ENCODE assay signal across 8 mouse cellular contexts in genomic region chr3:153484701-153485100, GRCm38 (mm10).
DNase-seq lines count a peak whose midpoint lies in the region; ATAC-seq and TF ChIP-seq lines count a peak whose summit lies in the region.

No protein-coding gene starts in this region.

- H3K9ac ChIP-seq in hindbrain, embryonic 16.5 days (ENCODE audit: low read depth, low read length), result no peak overlapping the region
- no peak overlapping the region for H3K9ac ChIP-seq in hindbrain, embryonic 12.5 days

- no peaks in the 10 kb centered on the region for H3K36me3 ChIP-seq in hindbrain, embryonic 16.5 days (ENCODE audit: control insufficient read depth, insufficient read depth, low read length)
- no peaks in the 10 kb centered on the region for H3K36me3 ChIP-seq in hindbrain, embryonic 12.5 days

- H3K4me2 ChIP-seq in hindbrain, embryonic 16.5 days (ENCODE audit: low read length), result no peak overlapping the region
- no peak overlapping the region for H3K4me2 ChIP-seq in hindbrain, embryonic 12.5 days (replicated peaks)

- H3K27ac ChIP-seq in hindbrain, embryonic 16.5 days (ENCODE audit: low read depth, low read length), result no peak overlapping the region
- H3K27ac ChIP-seq in hindbrain, embryonic 12.5 days, result no peak overlapping the region
- H3K27ac ChIP-seq in cerebellum, adult 2 months (ENCODE audit: insufficient read depth, low read length), result no peak overlapping the region

- TF ChIP-seq CTCF in cerebellum, adult 2 months (IDR thresholded peaks at IDR 0.05; ENCODE audit: borderline replicate concordance, insufficient read depth, low read depth, low read length), result no peak

- H3K4me1 ChIP-seq in hindbrain, embryonic 16.5 days (ENCODE audit: control insufficient read depth, insufficient read depth, low read depth, low read length), result peaks cover 8% of the 10 kb centered on the region
- H3K4me1 ChIP-seq in hindbrain, embryonic 12.5 days, result peaks cover 8% of the 10 kb centered on the region
- H3K4me1 ChIP-seq in cerebellum, adult 2 months (ENCODE audit: control insufficient read depth, insufficient read depth, low read length), result peaks cover 11% of the 10 kb centered on the region

- 48% methylated on average over 7 of the region's 7 CpGs for WGBS in hindbrain, embryonic 16.5 days
- WGBS in hindbrain, embryonic 12.5 days, result 76% methylated on average over 7 of the region's 7 CpGs
- WGBS in cerebellum, adult 2 months, result 4% methylated on average over 7 of the region's 7 CpGs

- H3K27me3 ChIP-seq in hindbrain, embryonic 16.5 days (replicated peaks; ENCODE audit: control insufficient read depth, insufficient read depth, low read length), result no peaks in the 10 kb centered on the region
- H3K27me3 ChIP-seq in hindbrain, embryonic 12.5 days, result no peaks in the 10 kb centered on the region
- H3K27me3 ChIP-seq in cerebellum, adult 2 months (ENCODE audit: control insufficient read depth, insufficient read depth, low read length), result no peaks in the 10 kb centered on the region

- TF ChIP-seq POLR2A in cerebellum, adult 2 months (IDR thresholded peaks at IDR 0.05; ENCODE audit: borderline replicate concordance, insufficient read depth, low read length), result no peak

- DNase-seq in cerebellum, adult 2 months, result peak; percentile 69 to 81
- peak; percentile 35 to 50 for DNase-seq in kidney, postnatal 25 days
- DNase-seq in lung, postnatal 25 days (ENCODE audit: low spot score), result peak; percentile 29
- no peak for DNase-seq in spleen, postnatal 10 days (ENCODE audit: low spot score in 2 of 2)
- DNase-seq in spleen, postnatal 14 days (ENCODE audit: low spot score in 2 of 2), result no peak

- ATAC-seq in hindbrain, embryonic 16.5 days, result peak; percentile 46
- no peak for ATAC-seq in hindbrain, embryonic 12.5 days (ENCODE audit: low FRiP score)
- no peak for ATAC-seq in granulocyte monocyte progenitor cell, adult 5-6 weeks (replicated peaks; ENCODE audit: poor library complexity, severe bottlenecking)

- H3K9me3 ChIP-seq in hindbrain, embryonic 16.5 days (ENCODE audit: control insufficient read depth, low read length), result no peaks in the 10 kb centered on the region
- no peaks in the 10 kb centered on the region for H3K9me3 ChIP-seq in hindbrain, embryonic 12.5 days (replicated peaks)

- no peak overlapping the region for H3K4me3 ChIP-seq in hindbrain, embryonic 16.5 days (ENCODE audit: low read length)
- no peak overlapping the region for H3K4me3 ChIP-seq in hindbrain, embryonic 12.5 days
- H3K4me3 ChIP-seq in cerebellum, adult 2 months (replicated peaks; ENCODE audit: insufficient read depth, low read depth, low read length), result no peak overlapping the region

Comparison
In these comparisons a context has a peak if more than half of its experiments do, and no peak if none do; other contexts are left out.
1. DNase-seq: peak in cerebellum, adult 2 months (2 of 2), kidney, postnatal 25 days (2 of 2) and lung, postnatal 25 days (single experiment); none in spleen, postnatal 10 days (0 of 2) and spleen, postnatal 14 days (0 of 2).